Mouse (Mus musculus) olfactory bulb, adult 2 months (tissue): ENCODE results near the gene Med19.

Experiments used
- CTCF ChIP-seq: fragments of 200-500 bp; IDR thresholded peaks from 2 replicates; pipeline ENCODE4 v1.5.1; 2012; ENCODE audit warnings: low read depth, mild to moderate bottlenecking, low read length, moderate library complexity; ENCODE audit not compliant: insufficient read depth
- POLR2A ChIP-seq: fragments of 200-500 bp; IDR thresholded peaks from 2 replicates; pipeline ENCODE4 v1.6.1; 2012; ENCODE audit warnings: mild to moderate bottlenecking, low read depth, low read length, moderate library complexity; ENCODE audit not compliant: insufficient read depth

GRCm38 (mm10) chr2:84703497-84703896 is 25.3 kb downstream of the Med19 start:
- TF ChIP-seq CTCF (no peak), POLR2A (no peak)
